Mouse (Mus musculus): ENCODE results near the gene Trim62.
A peak's percentile ranks its signal among the peaks of the same experiment; 100 is the strongest.

DNA sequence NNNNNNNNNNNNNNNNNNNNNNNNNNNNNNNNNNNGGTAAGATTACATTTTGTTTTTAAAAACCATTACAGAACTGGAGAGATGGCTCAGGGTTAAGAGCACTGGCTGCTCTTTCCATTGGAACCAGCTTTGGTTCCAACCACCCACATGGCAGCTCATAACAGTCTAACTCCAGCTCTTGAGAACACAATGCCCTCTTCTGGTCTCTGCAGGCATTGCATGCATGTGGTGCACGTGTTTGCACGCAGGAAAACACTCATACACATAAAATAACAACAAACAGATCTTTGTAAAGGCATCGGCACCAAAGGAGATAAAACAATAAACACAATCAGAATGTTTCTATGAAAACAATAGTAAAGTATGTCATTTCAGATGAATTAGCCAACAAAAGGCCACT lies 59.0 kb downstream of the Trim62 start:
- no peak for TF ChIP-seq EP300 (IDR thresholded peaks at IDR 0.05; ENCODE audit: insufficient read depth, low read depth, low read length)
- TF ChIP-seq CTCF (IDR thresholded peaks at IDR 0.05; ENCODE audit: low read depth, low read length), result peak; percentile 71
- TF ChIP-seq POLR2A (IDR thresholded peaks at IDR 0.05; ENCODE audit: insufficient read depth, low read length), result no peak
